Mouse (Mus musculus) liver, embryonic 12.5 days (tissue): ENCODE measurements around the gene Spon1. TPM values are rescaled to one million over a fixed set of nuclear protein-coding genes. Genes with fewer than 3 reads are reported as not detected.
A peak's percentile ranks its signal among the peaks of the same experiment; 100 is the strongest.

Source experiments
- ATAC-seq: fragments of 200-750 bp; cut with Nextera tagmentation; 2 replicates; pipeline ENCODE4 v1.8.0; 2017; ENCODE audit warnings: moderate number of reproducible peaks, mild to moderate bottlenecking, moderate library complexity
- H3K27ac ChIP-seq: fragments of 300-500 bp; sonication (generic); 2 replicates; pipeline ENCODE4 v1.5.1; 2016; ENCODE audit warnings: mild to moderate bottlenecking
- H3K27me3 ChIP-seq: fragments of 300-500 bp; sonication (generic); replicated peaks from 2 replicates; pipeline ENCODE4 v1.6.1; 2016; ENCODE audit warnings: mild to moderate bottlenecking, moderate library complexity
- H3K36me3 ChIP-seq: fragments of 300-500 bp; sonication (generic); 2 replicates; pipeline ENCODE4 v1.6.1; 2016; ENCODE audit warnings: mild to moderate bottlenecking, moderate library complexity
- H3K4me1 ChIP-seq: fragments of 300-500 bp; sonication (generic); 2 replicates; pipeline ENCODE4 v1.6.1; 2016
- H3K4me2 ChIP-seq: fragments of 300-500 bp; sonication (generic); 2 replicates; pipeline ENCODE4 v1.6.1; 2016; ENCODE audit warnings: mild to moderate bottlenecking, moderate library complexity
- H3K4me3 ChIP-seq: fragments of 300-500 bp; sonication (generic); 2 replicates; pipeline ENCODE4 v1.5.1; 2016; ENCODE audit warnings: mild to moderate bottlenecking, moderate library complexity
- H3K9ac ChIP-seq: fragments of 300-500 bp; sonication (generic); 2 replicates; pipeline ENCODE4 v1.6.1; 2016; ENCODE audit warnings: mild to moderate bottlenecking, moderate library complexity
- H3K9me3 ChIP-seq: fragments of 300-500 bp; sonication (generic); replicated peaks from 2 replicates; pipeline ENCODE4 v1.6.1; 2016; ENCODE audit warnings: mild to moderate bottlenecking, moderate library complexity
- whole genome bisulfite sequencing: fragments of 180-500 bp; shearing (Covaris S2); methylation state at CpG from one replicate; pipeline ENCODE4 v1.1.7; 2016; ENCODE audit not compliant: insufficient replicate concordance; 5-methylcytosine and 5-hydroxymethylcytosine counted together
- polyA plus RNA-seq: library from polyadenylated mRNA; unstranded; fragments of >200 nt; fragmentation: Nextera tagmentation; extraction: Ambion mirVana; gene quantifications from 2 replicates; pipeline ENCODE4 v1.2.1, GENCODE M21; 2016

The Spon1 gene
- polyA plus RNA-seq, 1 experiment from 2014 or later, result 1.8 TPM

- 47% methylated on average over 7 of the region's 7 CpGs for WGBS
- H3K9ac ChIP-seq, result no peak overlapping the region
- H3K27me3 ChIP-seq, result 0 out of 2 replicates have a peak, but pooled peaks cover 3% of the 10 kb centered on the region
- H3K9me3 ChIP-seq, result no peaks in the 10 kb centered on the region
- H3K4me2 ChIP-seq, result peak overlapping the region; percentile 31
- peak; percentile 100 for ATAC-seq
- H3K4me1 ChIP-seq, result peaks cover 14% of the 10 kb centered on the region
- H3K4me3 ChIP-seq, result no peak overlapping the region
- H3K36me3 ChIP-seq, result no peaks in the 10 kb centered on the region
- peak overlapping the region; percentile 55 for H3K27ac ChIP-seq
Measured at GRCm38 (mm10) chr7:113997675-113998354, 232.0 kb downstream of the Spon1 start.

GRCm38 (mm10) chr7:114004171-114004570, 238.4 kb downstream of the Spon1 start:
- Histone ChIP-seq H3K27ac (no peak overlapping the region), H3K36me3 (no peaks in the 10 kb centered on the region), H3K4me3 (no peak overlapping the region), H3K27me3 (peaks cover 24% of the 10 kb centered on the region), H3K9ac (no peak overlapping the region), H3K9me3 (no peaks in the 10 kb centered on the region), H3K4me1 (no peaks in the 10 kb centered on the region), H3K4me2 (no peak overlapping the region)
- WGBS, result 17% methylated on average over 5 of the region's 5 CpGs
- ATAC-seq, result no peak

GRCm38 (mm10) chr7:114005499-114005898, 239.7 kb downstream of the Spon1 start:
- Histone ChIP-seq H3K27ac (no peak overlapping the region), H3K4me1 (no peaks in the 10 kb centered on the region), H3K27me3 (peaks cover 24% of the 10 kb centered on the region), H3K9ac (no peak overlapping the region), H3K9me3 (no peaks in the 10 kb centered on the region), H3K4me2 (no peak overlapping the region), H3K4me3 (no peak overlapping the region), H3K36me3 (no peaks in the 10 kb centered on the region)
- ATAC-seq, result no peak
- WGBS, result 65% methylated on average over 5 of the region's 5 CpGs

GRCm38 (mm10) chr7:114006456-114006855, 240.7 kb downstream of the Spon1 start:
- H3K4me1 ChIP-seq, result no peaks in the 10 kb centered on the region
- no peak for ATAC-seq
- H3K9me3 ChIP-seq, result no peaks in the 10 kb centered on the region
- H3K36me3 ChIP-seq, result no peaks in the 10 kb centered on the region
- H3K27me3 ChIP-seq, result peaks cover 24% of the 10 kb centered on the region
- no peak overlapping the region for H3K27ac ChIP-seq
- 60% methylated on average over 8 of the region's 8 CpGs for WGBS
- no peak overlapping the region for H3K9ac ChIP-seq
- H3K4me2 ChIP-seq, result no peak overlapping the region
- H3K4me3 ChIP-seq, result no peak overlapping the region

GRCm38 (mm10) chr7:114007565-114007964, 241.8 kb downstream of the Spon1 start:
- no peak overlapping the region for H3K4me2 ChIP-seq
- no peaks in the 10 kb centered on the region for H3K9me3 ChIP-seq
- no peaks in the 10 kb centered on the region for H3K4me1 ChIP-seq
- 39% methylated on average over 5 of the region's 5 CpGs for whole genome bisulfite sequencing
- no peak overlapping the region for H3K27ac ChIP-seq
- peaks cover 28% of the 10 kb centered on the region for H3K27me3 ChIP-seq
- H3K4me3 ChIP-seq, result no peak overlapping the region
- H3K9ac ChIP-seq, result no peak overlapping the region
- H3K36me3 ChIP-seq, result no peaks in the 10 kb centered on the region
- no peak for ATAC-seq

GRCm38 (mm10) chr7:114011726-114012443, 246.1 kb downstream of the Spon1 start:
- H3K27me3 ChIP-seq, result 0 out of 2 replicates have a peak, but pooled peaks cover 4% of the 10 kb centered on the region
- H3K4me3 ChIP-seq, result no peak overlapping the region
- H3K27ac ChIP-seq, result no peak overlapping the region
- 43% methylated on average over 9 of the region's 9 CpGs for WGBS
- H3K9ac ChIP-seq, result no peak overlapping the region
- H3K4me1 ChIP-seq, result no peaks in the 10 kb centered on the region
- H3K36me3 ChIP-seq, result no peaks in the 10 kb centered on the region
- no peak for ATAC-seq
- no peak overlapping the region for H3K4me2 ChIP-seq
- H3K9me3 ChIP-seq, result no peaks in the 10 kb centered on the region

GRCm38 (mm10) chr7:114016001-114016949, 250.5 kb downstream of the Spon1 start:
- Histone ChIP-seq H3K4me3 (no peak overlapping the region), H3K9me3 (no peaks in the 10 kb centered on the region), H3K4me2 (no peak overlapping the region), H3K4me1 (0 out of 2 replicates have a peak, but pooled peaks cover 7% of the 10 kb centered on the region), H3K27ac (no peak overlapping the region), H3K36me3 (no peaks in the 10 kb centered on the region), H3K9ac (no peak overlapping the region), H3K27me3 (peaks cover 13% of the 10 kb centered on the region; the same call in 1 of the 2 replicates)
- no peak for ATAC-seq
- 56% methylated on average over 8 of the region's 8 CpGs for WGBS

- Histone ChIP-seq H3K36me3 (no peaks in the 10 kb centered on the region), H3K27ac (no peak overlapping the region), H3K4me1 (0 out of 2 replicates have a peak, but pooled peaks cover 7% of the 10 kb centered on the region), H3K9me3 (no peaks in the 10 kb centered on the region), H3K9ac (no peak overlapping the region), H3K4me3 (no peak overlapping the region), H3K4me2 (no peak overlapping the region), H3K27me3 (peaks cover 9% of the 10 kb centered on the region; the same call in 1 of the 2 replicates)
- no peak for ATAC-seq
- WGBS, result 64% methylated on average over 3 of the region's 3 CpGs
Measured at GRCm38 (mm10) chr7:114018861-114019260, 253.1 kb downstream of the Spon1 start.

GRCm38 (mm10) chr7:114020057-114020703, 254.4 kb downstream of the Spon1 start:
- WGBS, result 9% methylated on average over 11 of the region's 11 CpGs
- Histone ChIP-seq H3K4me1 (0 out of 2 replicates have a peak, but pooled peaks cover 7% of the 10 kb centered on the region), H3K4me2 (peak overlapping the region; percentile 69), H3K27ac (no peak overlapping the region), H3K9me3 (peaks cover 6% of the 10 kb centered on the region; the same call in 1 of the 2 replicates), H3K4me3 (peak overlapping the region; percentile 55), H3K27me3 (peaks cover 9% of the 10 kb centered on the region; the same call in 1 of the 2 replicates), H3K36me3 (no peaks in the 10 kb centered on the region), H3K9ac (peak overlapping the region; percentile 51)
- ATAC-seq, result no peak

GRCm38 (mm10) chr7:114020704-114021093, 254.9 kb downstream of the Spon1 start:
- Histone ChIP-seq H3K27me3 (peaks cover 9% of the 10 kb centered on the region; the same call in 1 of the 2 replicates), H3K9ac (peak overlapping the region; percentile 51), H3K4me1 (0 out of 2 replicates have a peak, but pooled peaks cover 7% of the 10 kb centered on the region), H3K4me2 (peak overlapping the region; percentile 69), H3K4me3 (peak overlapping the region; percentile 55), H3K9me3 (peaks cover 6% of the 10 kb centered on the region; the same call in 1 of the 2 replicates), H3K36me3 (no peaks in the 10 kb centered on the region), H3K27ac (no peak overlapping the region)
- WGBS, result 2% methylated on average over 11 of the region's 11 CpGs
- peak; percentile 46; the same call in 1 of the 2 replicates for ATAC-seq

GRCm38 (mm10) chr7:114026923-114027322, 261.1 kb downstream of the Spon1 start:
- no peak for ATAC-seq
- Histone ChIP-seq H3K36me3 (no peaks in the 10 kb centered on the region), H3K9ac (no peak overlapping the region), H3K4me1 (no peaks in the 10 kb centered on the region), H3K27ac (no peak overlapping the region), H3K9me3 (peaks cover 6% of the 10 kb centered on the region; the same call in 1 of the 2 replicates), H3K27me3 (no peaks in the 10 kb centered on the region), H3K4me3 (no peak overlapping the region), H3K4me2 (no peak overlapping the region)
- WGBS, result 69% methylated on average over 8 of the region's 8 CpGs
